ENCODE assay signal across 29 mouse cellular contexts in the genomic region with DNA sequence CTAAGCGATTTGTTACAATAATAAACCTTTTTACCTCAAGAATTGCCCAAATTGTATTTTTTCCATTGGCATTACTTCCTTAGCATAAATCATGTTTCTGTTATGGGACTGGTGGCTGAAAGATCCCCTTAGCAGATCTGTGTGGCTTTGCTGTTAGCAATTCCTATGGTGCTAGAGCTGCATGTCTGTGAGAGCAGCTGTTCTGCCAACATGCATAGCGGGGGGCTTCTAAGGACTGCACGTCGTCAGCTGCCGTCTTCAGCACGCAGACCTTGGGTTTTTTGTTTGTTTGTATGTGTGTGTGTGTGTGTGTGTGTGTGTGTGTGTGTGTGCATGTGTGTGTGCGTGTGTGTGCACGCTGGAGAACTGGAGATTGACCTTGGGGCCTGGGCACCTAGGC. TPM values are rescaled to one million over a fixed set of nuclear protein-coding genes. Genes with fewer than 3 reads are reported as not detected.
A peak's percentile ranks its signal among the peaks of the same experiment; 100 is the strongest.
DNase-seq lines count a peak whose midpoint lies in the region; ATAC-seq lines count a peak whose summit lies in the region.
"Had no signal": no experiment of that assay in that cellular context is flagged by ENCODE, and none has a peak within 500 bp of the region (broad histone marks: within the 10 kb centered on the region; RNA-seq: fewer than 3 reads in every experiment).

No protein-coding gene starts in this region.

- peak; percentile 65 to 83 for DNase-seq in cerebellum, postnatal 14 days
- DNase-seq in hindbrain, embryonic 11.5 days (ENCODE audit: low spot score) = no peak
- DNase-seq: adrenal gland, postnatal 25 days; gastrocnemius, adult 2 months; gastrocnemius, postnatal 36 days; heart, adult 18-20 months; heart, postnatal 36 days; kidney, postnatal 4 days; lung, adult 2 months; lung, postnatal 10 days; retina, postnatal 1 day; right cerebral cortex, postnatal 14 days; thymus, postnatal 4 days had no signal

- no peak for ATAC-seq in cerebellum, adult (ENCODE audit: insufficient number of reproducible peaks, low FRiP score, low TSS enrichment)
- no peak for ATAC-seq in hindbrain, embryonic 13.5 days (ENCODE audit: low FRiP score)
- ATAC-seq in hindbrain, embryonic 11.5 days (ENCODE audit: low FRiP score) = no peak
- ATAC-seq in liver, embryonic 16.5 days (ENCODE audit: low read depth) = no peak
- ATAC-seq in liver, embryonic 12.5 days = no peak
- ATAC-seq: CD4-positive, CD25-positive, alpha-beta regulatory T cell, adult 4 months; forebrain, embryonic 13.5 days; midbrain, embryonic 13.5 days had no signal

- H3K27ac ChIP-seq in hindbrain, embryonic 13.5 days = peak overlapping the region; percentile 3; the same call in 1 of the 2 replicates
- no peak overlapping the region for H3K27ac ChIP-seq in hindbrain, embryonic 11.5 days (ENCODE audit: low read depth, low read length)
- peak overlapping the region; percentile 17; the same call in 1 of the 2 replicates for H3K27ac ChIP-seq in liver, embryonic 16.5 days (ENCODE audit: low read length)
- no peak overlapping the region for H3K27ac ChIP-seq in liver, embryonic 12.5 days
- H3K27ac ChIP-seq: embryonic facial prominence, embryonic 10.5 days; embryonic facial prominence, embryonic 15.5 days; forebrain, embryonic 13.5 days; gastrocnemius, adult 2 months; hindbrain, embryonic 15.5 days; kidney, postnatal 0 days; limb, embryonic 10.5 days; limb, embryonic 15.5 days; midbrain, embryonic 13.5 days; neural tube, embryonic 15.5 days had no signal

- no peaks in the 10 kb centered on the region for H3K9me3 ChIP-seq in hindbrain, embryonic 13.5 days
- no peaks in the 10 kb centered on the region for H3K9me3 ChIP-seq in hindbrain, embryonic 11.5 days (ENCODE audit: control insufficient read depth, low read length)
- no peaks in the 10 kb centered on the region for H3K9me3 ChIP-seq in liver, embryonic 16.5 days (replicated peaks; ENCODE audit: control insufficient read depth, low read length)
- no peaks in the 10 kb centered on the region for H3K9me3 ChIP-seq in liver, embryonic 12.5 days (replicated peaks)
- H3K9me3 ChIP-seq: embryonic facial prominence, embryonic 10.5 days; embryonic facial prominence, embryonic 15.5 days; forebrain, embryonic 13.5 days; hindbrain, embryonic 15.5 days; limb, embryonic 10.5 days; limb, embryonic 15.5 days; midbrain, embryonic 13.5 days; neural tube, embryonic 15.5 days had no signal

- peaks cover 46% of the 10 kb centered on the region for H3K36me3 ChIP-seq in hindbrain, embryonic 13.5 days
- H3K36me3 ChIP-seq in hindbrain, embryonic 11.5 days (ENCODE audit: control insufficient read depth, insufficient read depth, low read length) = no peaks in the 10 kb centered on the region
- H3K36me3 ChIP-seq in liver, embryonic 16.5 days (ENCODE audit: control insufficient read depth, insufficient read depth) = peaks cover 4% of the 10 kb centered on the region; the same call in 1 of the 2 replicates
- H3K36me3 ChIP-seq in liver, embryonic 12.5 days = peaks cover 56% of the 10 kb centered on the region

- no peaks in the 10 kb centered on the region for H3K27me3 ChIP-seq in hindbrain, embryonic 13.5 days
- no peaks in the 10 kb centered on the region for H3K27me3 ChIP-seq in hindbrain, embryonic 11.5 days (ENCODE audit: control insufficient read depth, insufficient read depth, low read length)
- H3K27me3 ChIP-seq in liver, embryonic 16.5 days (ENCODE audit: control insufficient read depth, insufficient read depth, low read depth, low read length) = no peaks in the 10 kb centered on the region
- H3K27me3 ChIP-seq in liver, embryonic 12.5 days (replicated peaks) = no peaks in the 10 kb centered on the region
- H3K27me3 ChIP-seq: embryonic facial prominence, embryonic 15.5 days; forebrain, embryonic 13.5 days; hindbrain, embryonic 15.5 days; limb, embryonic 15.5 days; midbrain, embryonic 13.5 days; neural tube, embryonic 15.5 days had no signal

- 66% methylated on average over 8 of the region's 8 CpGs for WGBS in hindbrain, embryonic 13.5 days
- WGBS in hindbrain, embryonic 11.5 days = 84% methylated on average over 8 of the region's 8 CpGs
- 87% methylated on average over 8 of the region's 8 CpGs for WGBS in liver, embryonic 16.5 days (ENCODE audit: insufficient replicate concordance)
- 82% methylated on average over 8 of the region's 8 CpGs for WGBS in liver, embryonic 12.5 days (ENCODE audit: insufficient replicate concordance)

- H3K4me2 ChIP-seq in hindbrain, embryonic 13.5 days = no peak overlapping the region
- no peak overlapping the region for H3K4me2 ChIP-seq in hindbrain, embryonic 11.5 days (replicated peaks; ENCODE audit: low read depth, low read length)
- H3K4me2 ChIP-seq in liver, embryonic 16.5 days (ENCODE audit: low read depth, low read length) = no peak overlapping the region
- no peak overlapping the region for H3K4me2 ChIP-seq in liver, embryonic 12.5 days
- H3K4me2 ChIP-seq: embryonic facial prominence, embryonic 15.5 days; forebrain, embryonic 13.5 days; heart, embryonic 11.5 days; hindbrain, embryonic 15.5 days; limb, embryonic 15.5 days; midbrain, embryonic 13.5 days; neural tube, embryonic 15.5 days had no signal

- H3K4me3 ChIP-seq in hindbrain, embryonic 13.5 days = no peak overlapping the region
- H3K4me3 ChIP-seq in hindbrain, embryonic 11.5 days (ENCODE audit: low read depth, low read length) = no peak overlapping the region
- H3K4me3 ChIP-seq in liver, embryonic 16.5 days (ENCODE audit: low read depth, low read length) = no peak overlapping the region
- H3K4me3 ChIP-seq in liver, embryonic 12.5 days = no peak overlapping the region
- H3K4me3 ChIP-seq: embryonic facial prominence, embryonic 10.5 days; embryonic facial prominence, embryonic 15.5 days; forebrain, embryonic 13.5 days; gastrocnemius, adult 2 months; hindbrain, embryonic 15.5 days; limb, embryonic 10.5 days; limb, embryonic 15.5 days; midbrain, embryonic 13.5 days; neural tube, embryonic 15.5 days had no signal

- H3K4me1 ChIP-seq in hindbrain, embryonic 13.5 days (replicated peaks) = 0 out of 2 replicates have a peak, but pooled peaks cover 2% of the 10 kb centered on the region
- H3K4me1 ChIP-seq in hindbrain, embryonic 11.5 days (replicated peaks; ENCODE audit: control insufficient read depth, insufficient read depth, low read length) = no peaks in the 10 kb centered on the region
- H3K4me1 ChIP-seq in liver, embryonic 16.5 days (ENCODE audit: control insufficient read depth, low read depth, low read length) = no peaks in the 10 kb centered on the region
- H3K4me1 ChIP-seq in liver, embryonic 12.5 days = no peaks in the 10 kb centered on the region
- H3K4me1 ChIP-seq: embryonic facial prominence, embryonic 10.5 days; embryonic facial prominence, embryonic 15.5 days; forebrain, embryonic 13.5 days; hindbrain, embryonic 15.5 days; limb, embryonic 10.5 days; limb, embryonic 15.5 days; midbrain, embryonic 13.5 days had no signal

- H3K9ac ChIP-seq in hindbrain, embryonic 13.5 days = no peak overlapping the region
- no peak overlapping the region for H3K9ac ChIP-seq in hindbrain, embryonic 11.5 days (ENCODE audit: low read depth, low read length)
- H3K9ac ChIP-seq in liver, embryonic 16.5 days (ENCODE audit: low read depth, low read length) = no peak overlapping the region
- H3K9ac ChIP-seq in liver, embryonic 12.5 days = no peak overlapping the region
- H3K9ac ChIP-seq: embryonic facial prominence, embryonic 15.5 days; forebrain, embryonic 13.5 days; hindbrain, embryonic 15.5 days; limb, embryonic 15.5 days; midbrain, embryonic 13.5 days; neural tube, embryonic 15.5 days had no signal

RNA-seq across cellular contexts. Expression of a gene that starts 22.6 kb away (rescaled TPM):
- polyA plus RNA-seq in hindbrain, embryonic 13.5 days (2015; fragmentation: Nextera tagmentation; extraction: Ambion mirVana) = 45.7 and 49.5 TPM in 2 replicates
- polyA plus RNA-seq in hindbrain, embryonic 11.5 days (2014; fragmentation: Nextera tagmentation; extraction: Ambion mirVana) = 60.7 and 68.2 TPM in 2 replicates
- polyA plus RNA-seq in liver, embryonic 16.5 days (2015; fragmentation: Nextera tagmentation; extraction: Ambion mirVana) = 29.4 and 34.5 TPM in 2 replicates
- polyA plus RNA-seq in liver, embryonic 12.5 days (2016; fragmentation: Nextera tagmentation; extraction: Ambion mirVana) = 39.4 and 40.4 TPM in 2 replicates

RNA-seq across cellular contexts. Expression of a gene that starts 45.4 kb away (rescaled TPM):
- polyA plus RNA-seq in hindbrain, embryonic 13.5 days (2015; fragmentation: Nextera tagmentation; extraction: Ambion mirVana) = 41.2 and 46.1 TPM in 2 replicates
- polyA plus RNA-seq in hindbrain, embryonic 11.5 days (2014; fragmentation: Nextera tagmentation; extraction: Ambion mirVana) = 34.4 and 35.4 TPM in 2 replicates
- 13.6 and 13.9 TPM in 2 replicates for polyA plus RNA-seq in liver, embryonic 16.5 days (2015; fragmentation: Nextera tagmentation; extraction: Ambion mirVana)
- 18.1 and 20.2 TPM in 2 replicates for polyA plus RNA-seq in liver, embryonic 12.5 days (2016; fragmentation: Nextera tagmentation; extraction: Ambion mirVana)

RNA-seq across cellular contexts. Expression of a gene that starts 50.9 kb away (rescaled TPM):
- polyA plus RNA-seq in hindbrain, embryonic 13.5 days (2015; fragmentation: Nextera tagmentation; extraction: Ambion mirVana) = 1.5 and 1.7 TPM in 2 replicates
- polyA plus RNA-seq in hindbrain, embryonic 11.5 days (2014; fragmentation: Nextera tagmentation; extraction: Ambion mirVana) = 4.4 and 4.6 TPM in 2 replicates
- 0.61 and 0.64 TPM in 2 replicates for polyA plus RNA-seq in liver, embryonic 16.5 days (2015; fragmentation: Nextera tagmentation; extraction: Ambion mirVana)
- polyA plus RNA-seq in liver, embryonic 12.5 days (2016; fragmentation: Nextera tagmentation; extraction: Ambion mirVana) = 0.44 and 0.74 TPM in 2 replicates
- polyA plus RNA-seq: macrophage had no signal

Comparison
In these comparisons a context has a peak if more than half of its experiments do, and no peak if none do; other contexts are left out.
1. H3K27ac ChIP-seq: peak in hindbrain, embryonic 13.5 days (single experiment) and liver, embryonic 16.5 days (single experiment); none in hindbrain, embryonic 11.5 days (single experiment) and liver, embryonic 12.5 days (single experiment).